21 mouse cellular contexts compared by ENCODE assay signal in genomic region chr2:152922376-152922775, GRCm38 (mm10). TPM values are rescaled to one million over a fixed set of nuclear protein-coding genes. Genes with fewer than 3 reads are reported as not detected.
A peak's percentile ranks its signal among the peaks of the same experiment; 100 is the strongest.
DNase-seq lines count a peak whose midpoint lies in the region; ATAC-seq and TF ChIP-seq lines count a peak whose summit lies in the region.
"Had no signal": no experiment of that assay in that cellular context is flagged by ENCODE, and none has a peak within 500 bp of the region (broad histone marks: within the 10 kb centered on the region; RNA-seq: fewer than 3 reads in every experiment).

No protein-coding gene starts in this region.

- H3K36me3 ChIP-seq in ES-Bruce4 (ENCODE audit: control insufficient read depth, insufficient read depth, low read length, poor library complexity, severe bottlenecking) = no peaks in the 10 kb centered on the region
- H3K36me3 ChIP-seq in hindbrain, postnatal 0 days (ENCODE audit: insufficient read depth, low read length) = no peaks in the 10 kb centered on the region
- H3K36me3 ChIP-seq: limb, embryonic 13.5 days; midbrain, embryonic 13.5 days had no signal

- H3K4me1 ChIP-seq in ES-Bruce4 (ENCODE audit: control insufficient read depth, insufficient read depth, low read length) = no peaks in the 10 kb centered on the region
- no peaks in the 10 kb centered on the region for H3K4me1 ChIP-seq in hindbrain, postnatal 0 days (ENCODE audit: insufficient read depth, low read length)
- H3K4me1 ChIP-seq: midbrain, embryonic 13.5 days had no signal

- no peaks in the 10 kb centered on the region for H3K27me3 ChIP-seq in ES-Bruce4 (ENCODE audit: control insufficient read depth, insufficient read depth, low read length, poor library complexity, severe bottlenecking)
- no peaks in the 10 kb centered on the region for H3K27me3 ChIP-seq in hindbrain, postnatal 0 days (ENCODE audit: insufficient read depth, low read length)
- H3K27me3 ChIP-seq: limb, embryonic 13.5 days; midbrain, embryonic 13.5 days had no signal

- WGBS in hindbrain, postnatal 0 days = 37% methylated on average over 7 of the region's 7 CpGs

- H3K9ac ChIP-seq in ES-Bruce4 (ENCODE audit: low read depth, poor library complexity, severe bottlenecking) = no peak overlapping the region
- H3K9ac ChIP-seq in hindbrain, postnatal 0 days (replicated peaks; ENCODE audit: low read length) = no peak overlapping the region
- H3K9ac ChIP-seq: limb, embryonic 13.5 days; midbrain, embryonic 13.5 days had no signal

- TF ChIP-seq EP300 in ES-Bruce4 (IDR thresholded peaks at IDR 0.05; ENCODE audit: insufficient read depth, low read depth, low read length) = no peak

- TF ChIP-seq POLR2A in ES-Bruce4 (IDR thresholded peaks at IDR 0.05; ENCODE audit: insufficient read depth, low read length) = no peak

- H3K4me2 ChIP-seq in hindbrain, postnatal 0 days (ENCODE audit: low read depth, low read length) = no peak overlapping the region
- H3K4me2 ChIP-seq: limb, embryonic 13.5 days; midbrain, embryonic 13.5 days had no signal

- ATAC-seq in hindbrain, postnatal 0 days = peak; percentile 46
- ATAC-seq: CD4-positive, CD25-positive, alpha-beta regulatory T cell, adult 4 months; midbrain, embryonic 13.5 days had no signal

- peak; percentile 5 for TF ChIP-seq CTCF in ES-Bruce4 (IDR thresholded peaks at IDR 0.05; ENCODE audit: low read depth, low read length)
- peak; percentile 32 for TF ChIP-seq CTCF in hindbrain, postnatal 0 days (IDR thresholded peaks at IDR 0.05; ENCODE audit: low read depth)

- H3K27ac ChIP-seq in ES-Bruce4 (ENCODE audit: insufficient read depth, low read length) = no peak overlapping the region
- H3K27ac ChIP-seq in hindbrain, postnatal 0 days = peak overlapping the region; percentile 27; the same call in 1 of the 2 replicates
- H3K27ac ChIP-seq: heart, adult 2 months; limb, embryonic 13.5 days; midbrain, embryonic 13.5 days had no signal

- no peak overlapping the region for H3K4me3 ChIP-seq in ES-Bruce4 (ENCODE audit: low read depth, low read length)
- H3K4me3 ChIP-seq in hindbrain, postnatal 0 days (ENCODE audit: low read length) = no peak overlapping the region
- H3K4me3 ChIP-seq: heart, adult 2 months; limb, embryonic 13.5 days; midbrain, embryonic 13.5 days had no signal

- intact Hi-C loops in heart, postnatal 25 days (cut with DNase I) = no loop called here

- DNase-seq in heart, postnatal 4 days = peak; percentile 35
- no peak for DNase-seq in heart, postnatal 25 days (ENCODE audit: low spot score)
- DNase-seq in ES-CJ7 (ENCODE audit: low read depth, low spot score) = peak; percentile 21
- DNase-seq in hindbrain, postnatal 0 days (ENCODE audit: low spot score) = no peak
- no peak for DNase-seq in urinary bladder, adult 18-20 months (ENCODE audit: low spot score in 2 of 2)
- DNase-seq in urinary bladder, adult 2 months (ENCODE audit: low spot score) = no peak
- DNase-seq: adrenal gland, postnatal 14 days; cerebellum, adult 8-10 months; heart, adult 2 months; kidney, adult 11 months; kidney, postnatal 36 days; lung, postnatal 14 days; thymus, postnatal 14 days had no signal

- H3K9me3 ChIP-seq in ES-Bruce4 (replicated peaks; ENCODE audit: control insufficient read depth, insufficient read depth, low read length, poor library complexity, severe bottlenecking) = no peaks in the 10 kb centered on the region
- no peaks in the 10 kb centered on the region for H3K9me3 ChIP-seq in hindbrain, postnatal 0 days (ENCODE audit: low read length)
- H3K9me3 ChIP-seq: limb, embryonic 13.5 days; midbrain, embryonic 13.5 days had no signal

RNA-seq across cellular contexts. Expression of gene Foxs1, which starts 10.6 kb away (rescaled TPM):
- total RNA-seq in heart, postnatal 4 days (2021) = 10 to 100 TPM in 1 of 2 experiments, 1 to 10 TPM in 1; 8.1 to 10.6 TPM
- 1 to 10 TPM; 3.7 TPM for total RNA-seq in heart, postnatal 25 days (2021)
- polyA plus RNA-seq in ES-Bruce4 (2011; ENCODE audit: insufficient read depth, insufficient read length, low read depth, missing spikeins) = not detected in 2 replicates
- total RNA-seq in hindbrain, postnatal 0 days (2014; rRNA removed) = 2.5 and 5.0 TPM in 2 replicates
- 2.8 TPM in 2 replicates for polyA plus RNA-seq in hindbrain, postnatal 0 days (2015; fragmentation: Nextera tagmentation; extraction: Ambion mirVana)
- polyA plus RNA-seq in urinary bladder, adult 2 months (2012; rRNA removed) = 1.3 and 1.9 TPM in 2 replicates
- total RNA-seq: hematopoietic stem cell, adult 5-6 weeks had no signal
- polyA plus RNA-seq: CD4-positive, CD25-positive, alpha-beta regulatory T cell, adult 4 months had no signal

RNA-seq across cellular contexts. Expression of gene Mylk2, which starts 11.2 kb away (rescaled TPM):
- total RNA-seq in heart, postnatal 4 days (2021) = under 1 TPM; 0.26 to 0.38 TPM
- under 1 TPM in 1 of 2 experiments, not detected in 1; 0.13 TPM for total RNA-seq in heart, postnatal 25 days (2021)
- not detected in 2 replicates for polyA plus RNA-seq in ES-Bruce4 (2011; ENCODE audit: insufficient read depth, insufficient read length, low read depth, missing spikeins)
- 0.14 and 0.58 TPM in 2 replicates for total RNA-seq in hindbrain, postnatal 0 days (2014; rRNA removed)
- 0.08 and 0.20 TPM in 2 replicates for polyA plus RNA-seq in hindbrain, postnatal 0 days (2015; fragmentation: Nextera tagmentation; extraction: Ambion mirVana)
- 0.34 and 0.63 TPM in 2 replicates for polyA plus RNA-seq in urinary bladder, adult 2 months (2012; rRNA removed)
- total RNA-seq: adrenal gland, postnatal 14 days; hematopoietic stem cell, adult 5-6 weeks; layer of hippocampus, postnatal 25 days had no signal
- polyA plus RNA-seq: CD4-positive, CD25-positive, alpha-beta regulatory T cell, adult 4 months; neural tube, embryonic 11.5 days had no signal

RNA-seq across cellular contexts. Expression of gene Dusp15, which starts 29.1 kb away (rescaled TPM):
- total RNA-seq in heart, postnatal 4 days (2021) = under 1 TPM; 0.10 to 0.41 TPM
- under 1 TPM in 1 of 2 experiments, not detected in 1; 0.20 TPM for total RNA-seq in heart, postnatal 25 days (2021)
- 0.36 TPM in 1 of 2 replicates, not detected in the other for polyA plus RNA-seq in ES-Bruce4 (2011; ENCODE audit: insufficient read depth, insufficient read length, low read depth, missing spikeins)
- total RNA-seq in hindbrain, postnatal 0 days (2014; rRNA removed) = 32.0 and 47.0 TPM in 2 replicates
- polyA plus RNA-seq in hindbrain, postnatal 0 days (2015; fragmentation: Nextera tagmentation; extraction: Ambion mirVana) = 20.8 and 21.2 TPM in 2 replicates
- polyA plus RNA-seq in urinary bladder, adult 2 months (2012; rRNA removed) = 0.13 and 0.61 TPM in 2 replicates
- total RNA-seq: heart, adult 2 months; hematopoietic stem cell, adult 5-6 weeks had no signal
- polyA plus RNA-seq: liver, embryonic 16.5 days had no signal

RNA-seq across cellular contexts. Expression of gene Ttll9, which starts 39.9 kb away (rescaled TPM):
- total RNA-seq in heart, postnatal 4 days (2021) = not detected
- not detected for total RNA-seq in heart, postnatal 25 days (2021)
- polyA plus RNA-seq in ES-Bruce4 (2011; ENCODE audit: insufficient read depth, insufficient read length, low read depth, missing spikeins) = 2.1 and 2.7 TPM in 2 replicates
- 5.2 and 7.3 TPM in 2 replicates for total RNA-seq in hindbrain, postnatal 0 days (2014; rRNA removed)
- 5.9 and 6.5 TPM in 2 replicates for polyA plus RNA-seq in hindbrain, postnatal 0 days (2015; fragmentation: Nextera tagmentation; extraction: Ambion mirVana)
- 0.04 and 0.12 TPM in 2 replicates for polyA plus RNA-seq in urinary bladder, adult 2 months (2012; rRNA removed)
- total RNA-seq: heart, adult 2 months; hematopoietic stem cell, adult 5-6 weeks had no signal

Comparison
In these comparisons a context has a peak if more than half of its experiments do, and no peak if none do; other contexts are left out.
1. DNase-seq: peak in heart, postnatal 4 days (single experiment) and ES-CJ7 (single experiment); none in heart, postnatal 25 days (single experiment), hindbrain, postnatal 0 days (single experiment), urinary bladder, adult 18-20 months (0 of 2) and urinary bladder, adult 2 months (single experiment).
2. RNA of gene Dusp15, which starts 29.1 kb away (total RNA-seq): 32.0 to 47.0 TPM in hindbrain, postnatal 0 days; 0.10 to 0.41 TPM in heart, postnatal 4 days and 0.20 TPM in heart, postnatal 25 days; every median in the first group is over 10 times any median in the second.